Mouse (Mus musculus) stomach, embryonic 14.5 days (tissue): ENCODE results near the gene 1500015O10Rik. TPM values are rescaled to one million over a fixed set of nuclear protein-coding genes. Genes with fewer than 3 reads are reported as not detected.

ENCODE experiments used
- ATAC-seq: fragments of 200-750 bp; cut with Nextera tagmentation; 2 replicates; pipeline ENCODE4 v1.8.0; 2017; ENCODE audit warnings: low read depth, moderate TSS enrichment; ENCODE audit not compliant: insufficient number of reproducible peaks, insufficient read depth, low FRiP score
- H3K27ac ChIP-seq: fragments of 300-500 bp; sonication (generic); 2 replicates; pipeline ENCODE4 v1.5.1; 2014; ENCODE audit warnings: mild to moderate bottlenecking, low read length, moderate library complexity, mixed read lengths
- H3K27me3 ChIP-seq: fragments of 300-500 bp; sonication (generic); 2 replicates; pipeline ENCODE4 v1.6.1; 2014; ENCODE audit warnings: low read length, control low read depth, mixed read lengths; ENCODE audit not compliant: control insufficient read depth, insufficient read depth
- H3K36me3 ChIP-seq: fragments of 300-500 bp; sonication (generic); 2 replicates; pipeline ENCODE4 v1.6.1; 2014; ENCODE audit warnings: mild to moderate bottlenecking, control low read depth, low read length, moderate library complexity, mixed read lengths; ENCODE audit not compliant: control insufficient read depth, insufficient read depth
- H3K4me1 ChIP-seq: fragments of 300-500 bp; sonication (generic); 2 replicates; pipeline ENCODE4 v1.6.1; 2014; ENCODE audit warnings: low read length, control low read depth, mixed read lengths; ENCODE audit not compliant: control insufficient read depth, insufficient read depth
- H3K4me2 ChIP-seq: fragments of 300-500 bp; sonication (generic); replicated peaks from 2 replicates; pipeline ENCODE4 v1.6.1; 2014; ENCODE audit warnings: low read depth, low read length, control low read depth
- H3K4me3 ChIP-seq: fragments of 300-500 bp; sonication (generic); 2 replicates; pipeline ENCODE4 v1.5.1; 2014; ENCODE audit warnings: low read depth, low read length, control low read depth
- H3K9ac ChIP-seq: fragments of 300-500 bp; sonication (generic); replicated peaks from 2 replicates; pipeline ENCODE4 v1.6.1; 2014; ENCODE audit warnings: low read depth, mild to moderate bottlenecking, control low read depth, low read length, moderate library complexity, mixed read lengths
- H3K9me3 ChIP-seq: fragments of 300-500 bp; sonication (generic); 2 replicates; pipeline ENCODE4 v1.6.1; 2016; ENCODE audit warnings: low read depth, low read length, control low read depth; ENCODE audit not compliant: control insufficient read depth
- WGBS: fragments of 180-500 bp; shearing (Covaris S2); extraction: QIAGEN DNeasy Blood & Tissue Kit; methylation state at CpG from one replicate; pipeline ENCODE4 v1.1.7; 2014; 5-methylcytosine and 5-hydroxymethylcytosine counted together
- polyA plus RNA-seq: library from polyadenylated mRNA; unstranded; fragments of >200 nt; fragmentation: Nextera tagmentation; extraction: Ambion mirVana; gene quantifications from 2 replicates; pipeline ENCODE4 v1.2.1, GENCODE M21; 2014

1500015O10Rik gene
- 2.6 and 4.2 TPM in 2 replicates for polyA plus RNA-seq

DNA sequence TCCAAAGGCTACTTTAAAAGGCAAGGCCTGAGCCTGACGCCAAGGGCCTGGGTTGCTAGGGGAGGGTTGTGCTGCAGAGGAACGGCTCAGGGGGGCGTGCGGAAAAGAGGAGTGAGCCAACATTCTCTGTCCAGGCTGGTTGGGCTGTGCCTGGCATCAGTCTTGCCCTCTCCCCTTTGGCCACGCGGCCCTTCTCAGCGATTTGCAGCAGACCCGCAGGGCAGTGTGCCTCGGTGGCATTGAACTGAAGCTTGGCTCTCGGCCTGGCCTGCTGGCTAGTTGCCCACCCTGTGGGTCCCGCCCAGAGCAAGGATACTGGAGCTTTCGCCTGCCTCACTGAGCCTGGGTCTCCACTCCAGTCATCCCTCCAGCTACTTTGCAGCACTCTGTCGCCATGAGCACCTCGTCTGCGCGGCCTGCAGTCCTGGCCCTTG lies at the start of gene 1500015O10Rik:
Gene 1500015O10Rik (plus strand): TSS at position 112 of the 434 bp plus-strand sequence.
- Histone ChIP-seq H3K4me3 (no peak within 1 kb of the TSS), H3K4me2 (no peak within 1 kb of the TSS), H3K27ac (no peak within 1 kb of the TSS), H3K9ac (no peak within 1 kb of the TSS), H3K9me3 (no peaks in the 10 kb centered on the region), H3K4me1 (0 out of 2 replicates have a peak, but pooled peaks cover 3% of the 10 kb centered on the region), H3K27me3 (no peaks in the 10 kb centered on the region), H3K36me3 (no peaks in the 10 kb centered on the region)
- peak; percentile 63 for ATAC-seq
- WGBS, result 58% methylated on average over 16 of the region's 16 CpGs

DNA sequence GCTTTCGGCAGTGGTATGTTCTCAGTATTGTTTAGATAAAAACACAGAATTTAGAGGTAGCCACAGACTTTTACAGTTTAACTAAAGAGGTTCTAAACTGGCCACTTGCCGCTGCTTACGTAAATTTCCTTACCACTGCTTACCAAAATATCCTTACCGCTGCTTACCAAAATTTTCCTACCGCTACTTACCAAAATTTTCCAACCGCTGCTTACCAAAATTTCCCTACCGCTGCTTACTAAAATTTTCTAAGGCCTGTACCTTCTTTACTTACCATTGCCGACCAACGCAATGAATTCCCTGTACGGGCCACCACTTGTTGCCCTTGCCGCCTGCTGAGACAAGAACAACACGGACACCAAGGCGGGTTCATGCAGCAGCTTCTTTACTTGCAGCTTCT lies 40.4 kb upstream of the 1500015O10Rik start:
- Histone ChIP-seq H3K4me3 (no peak overlapping the region), H3K27ac (no peak overlapping the region), H3K27me3 (no peaks in the 10 kb centered on the region), H3K4me2 (no peak overlapping the region), H3K9ac (no peak overlapping the region), H3K36me3 (no peaks in the 10 kb centered on the region), H3K4me1 (0 out of 2 replicates have a peak, but pooled peaks cover 4% of the 10 kb centered on the region), H3K9me3 (no peaks in the 10 kb centered on the region; the same call in 1 of the 2 replicates)
- no peak for ATAC-seq
- WGBS, result 90% methylated on average over 13 of the region's 13 CpGs

DNA sequence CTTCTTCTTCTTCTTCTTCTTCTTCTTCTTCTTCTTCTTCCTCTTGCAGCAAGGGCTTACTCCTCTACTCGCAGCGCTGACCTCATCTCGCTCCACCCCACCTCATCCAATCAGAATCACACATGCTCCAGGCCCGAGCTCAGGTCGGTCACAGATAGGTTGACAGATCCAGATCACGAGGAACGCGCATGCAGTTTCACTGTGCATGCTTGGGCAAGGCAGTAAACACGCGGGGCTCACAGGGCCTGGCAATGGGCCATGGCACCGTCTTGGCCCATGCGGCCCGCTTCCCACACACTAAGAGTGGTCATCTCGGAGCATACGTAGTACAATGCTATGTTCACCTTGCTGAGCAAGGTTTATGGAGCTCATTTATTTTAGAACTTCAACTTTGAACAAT lies 39.9 kb upstream of the 1500015O10Rik start:
- Histone ChIP-seq H3K27ac (no peak overlapping the region), H3K27me3 (no peaks in the 10 kb centered on the region), H3K4me3 (no peak overlapping the region), H3K9ac (no peak overlapping the region), H3K9me3 (no peaks in the 10 kb centered on the region; the same call in 1 of the 2 replicates), H3K36me3 (no peaks in the 10 kb centered on the region), H3K4me1 (0 out of 2 replicates have a peak, but pooled peaks cover 8% of the 10 kb centered on the region), H3K4me2 (no peak overlapping the region)
- 96% methylated on average over 15 of the region's 15 CpGs for WGBS
- no peak for ATAC-seq

DNA sequence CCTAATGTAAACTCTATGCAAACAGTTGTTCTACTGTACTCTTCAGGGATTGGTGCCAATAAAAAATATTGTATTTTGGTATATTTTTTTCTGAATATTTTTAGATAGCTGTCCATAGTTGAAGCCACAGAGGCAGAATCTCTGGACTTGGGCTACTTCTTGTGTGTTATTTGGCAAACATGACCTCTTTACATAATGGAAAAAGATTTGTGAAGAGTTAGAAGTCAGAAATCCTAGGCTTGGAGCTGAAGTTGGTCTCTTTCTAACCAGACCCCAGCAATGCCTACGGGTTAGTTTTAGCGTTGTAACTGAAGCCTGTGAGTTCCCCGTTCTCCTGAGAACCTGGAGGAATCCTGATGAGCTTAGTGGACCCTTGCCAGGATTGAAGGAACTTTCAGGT lies 36.3 kb upstream of the 1500015O10Rik start:
- Histone ChIP-seq H3K9me3 (no peaks in the 10 kb centered on the region), H3K4me2 (no peak overlapping the region), H3K27me3 (no peaks in the 10 kb centered on the region), H3K9ac (no peak overlapping the region), H3K4me3 (no peak overlapping the region), H3K36me3 (no peaks in the 10 kb centered on the region), H3K27ac (no peak overlapping the region), H3K4me1 (peaks cover 13% of the 10 kb centered on the region; the same call in 1 of the 2 replicates)
- no peak for ATAC-seq
- WGBS, result 72% methylated on average over 3 of the region's 3 CpGs

DNA sequence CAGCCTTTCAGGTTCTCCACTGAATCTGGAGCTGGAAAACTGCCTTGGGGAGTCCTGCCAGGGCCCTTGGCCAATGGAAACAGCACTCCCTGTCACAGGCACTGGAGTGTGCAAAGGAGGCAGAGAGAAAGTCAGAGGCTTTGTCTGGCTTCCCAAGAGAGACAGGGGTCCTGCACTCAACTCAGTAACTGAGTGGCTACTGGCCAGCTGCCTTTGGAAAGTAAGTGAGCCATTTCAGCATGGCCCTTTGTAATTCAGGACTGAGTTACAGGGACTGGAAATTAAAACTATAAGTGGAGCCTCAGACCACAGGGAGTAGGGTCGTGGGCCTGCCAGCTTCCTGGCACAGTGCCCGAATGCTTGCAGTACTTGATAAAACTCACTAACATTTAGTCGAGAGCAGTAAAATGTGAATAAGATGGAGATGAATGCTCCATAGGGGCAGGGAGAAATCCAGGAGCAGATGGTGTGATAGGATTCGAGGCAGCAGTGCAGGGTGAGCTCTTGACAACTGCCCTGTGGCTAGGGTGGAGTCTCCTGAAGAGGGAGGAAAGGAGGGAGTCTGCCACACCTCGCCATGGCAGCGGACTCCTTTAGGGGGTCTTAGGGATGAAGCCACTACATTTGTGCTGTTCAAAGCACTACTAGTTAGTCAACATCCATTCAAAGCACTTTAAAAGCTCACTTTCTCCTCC lies 35.4 kb upstream of the 1500015O10Rik start:
- peak; percentile 77 for ATAC-seq
- 30% methylated on average over 6 of the region's 6 CpGs for WGBS
- peak overlapping the region; percentile 75 for H3K27ac ChIP-seq
- H3K4me3 ChIP-seq, result no peak overlapping the region
- H3K4me2 ChIP-seq, result no peak overlapping the region
- no peaks in the 10 kb centered on the region for H3K27me3 ChIP-seq
- H3K9me3 ChIP-seq, result no peaks in the 10 kb centered on the region
- no peak overlapping the region for H3K9ac ChIP-seq
- H3K4me1 ChIP-seq, result peaks cover 13% of the 10 kb centered on the region; the same call in 1 of the 2 replicates
- no peaks in the 10 kb centered on the region for H3K36me3 ChIP-seq

DNA sequence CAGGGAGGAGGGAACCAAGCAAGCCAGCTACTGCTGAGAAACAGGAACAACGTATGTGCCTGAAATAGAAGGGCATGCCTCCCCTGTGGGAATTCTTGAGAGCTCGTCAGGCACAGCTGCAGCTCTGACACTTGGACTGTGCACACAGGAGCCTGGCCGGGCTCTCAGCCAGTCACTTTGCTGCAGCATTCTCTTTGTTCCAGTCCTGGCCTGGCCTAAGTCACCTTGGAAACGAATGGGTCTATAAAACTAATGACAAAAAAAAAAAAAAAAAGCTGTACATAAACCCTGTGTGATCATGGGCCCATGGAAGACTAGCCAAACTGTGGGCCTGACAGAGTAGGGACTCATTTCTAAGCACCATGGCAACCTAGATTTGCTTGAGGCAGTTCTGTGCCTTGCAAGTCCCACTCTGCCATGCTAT lies 31.8 kb upstream of the 1500015O10Rik start:
- Histone ChIP-seq H3K4me2 (no peak overlapping the region), H3K36me3 (no peaks in the 10 kb centered on the region), H3K9me3 (no peaks in the 10 kb centered on the region), H3K9ac (no peak overlapping the region), H3K4me3 (no peak overlapping the region), H3K4me1 (peaks cover 13% of the 10 kb centered on the region; the same call in 1 of the 2 replicates), H3K27me3 (no peaks in the 10 kb centered on the region), H3K27ac (no peak overlapping the region; the same call in 1 of the 2 replicates)
- peak; percentile 78; the same call in 1 of the 2 replicates for ATAC-seq
- 9% methylated on average over 4 of the region's 4 CpGs for WGBS

DNA sequence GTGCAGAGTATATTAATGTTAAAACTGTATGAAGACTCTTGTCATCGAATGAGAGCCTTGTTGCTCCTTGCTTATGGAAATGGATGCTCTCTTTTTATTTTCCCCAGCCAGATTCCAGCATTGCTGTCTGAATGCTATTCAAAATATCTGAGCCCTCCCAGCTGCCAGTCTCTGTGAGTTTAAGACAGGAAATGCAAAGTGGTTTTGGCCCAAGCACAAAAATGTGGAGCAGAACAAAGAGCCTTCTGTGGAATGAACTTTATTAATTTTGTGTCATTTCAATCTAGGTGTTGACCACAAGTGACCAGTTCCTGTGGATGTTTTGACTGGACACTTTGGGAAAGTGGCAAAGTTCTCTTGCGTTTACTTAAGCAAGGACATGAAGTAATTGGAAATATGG lies 15.6 kb upstream of the 1500015O10Rik start:
- no peak overlapping the region for H3K27ac ChIP-seq
- H3K9me3 ChIP-seq, result no peaks in the 10 kb centered on the region
- H3K9ac ChIP-seq, result no peak overlapping the region
- no peak overlapping the region for H3K4me2 ChIP-seq
- no peaks in the 10 kb centered on the region for H3K27me3 ChIP-seq
- no peaks in the 10 kb centered on the region for H3K36me3 ChIP-seq
- no peaks in the 10 kb centered on the region for H3K4me1 ChIP-seq
- 68% methylated on average over 2 of the region's 2 CpGs for WGBS
- ATAC-seq, result no peak
- H3K4me3 ChIP-seq, result no peak overlapping the region

DNA sequence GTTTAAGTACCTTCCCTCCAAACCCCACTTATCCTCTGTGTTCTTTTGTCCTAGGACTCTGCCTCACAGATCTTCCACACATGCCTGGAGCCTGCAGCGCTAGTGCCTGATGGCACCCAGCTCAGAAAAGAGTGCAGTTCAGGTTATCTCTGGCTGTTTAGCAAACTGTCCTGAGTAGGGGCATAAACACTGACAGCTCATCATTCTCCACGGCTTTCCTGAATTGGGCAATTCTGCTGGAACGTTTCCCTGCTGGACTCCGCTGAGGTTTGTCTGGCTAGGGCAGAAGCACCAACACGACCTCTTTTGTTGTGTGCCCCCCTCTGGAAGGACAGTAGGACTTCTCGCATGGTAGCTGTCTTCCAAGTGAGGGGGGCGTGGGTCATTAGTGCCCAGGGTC lies 12.4 kb upstream of the 1500015O10Rik start:
- Histone ChIP-seq H3K4me2 (no peak overlapping the region), H3K9me3 (no peaks in the 10 kb centered on the region), H3K9ac (no peak overlapping the region), H3K36me3 (no peaks in the 10 kb centered on the region), H3K27ac (no peak overlapping the region), H3K4me1 (no peaks in the 10 kb centered on the region), H3K27me3 (no peaks in the 10 kb centered on the region), H3K4me3 (no peak overlapping the region)
- 66% methylated on average over 7 of the region's 7 CpGs for WGBS
- no peak for ATAC-seq
